27 mouse cellular contexts compared by ENCODE assay signal in genomic region chr3:96155501-96155900, GRCm38 (mm10). TPM values are rescaled to one million over a fixed set of nuclear protein-coding genes. Genes with fewer than 3 reads are reported as not detected.
DNase-seq lines count a peak whose midpoint lies in the region; ATAC-seq and TF ChIP-seq lines count a peak whose summit lies in the region.
"Had no signal": no experiment of that assay in that cellular context is flagged by ENCODE, and none has a peak within 500 bp of the region (broad histone marks: within the 10 kb centered on the region; RNA-seq: fewer than 3 reads in every experiment).

No protein-coding gene starts in this region.

- no peak overlapping the region for H3K9ac ChIP-seq in hindbrain, embryonic 14.5 days
- no peak overlapping the region for H3K9ac ChIP-seq in hindbrain, postnatal 0 days (replicated peaks; ENCODE audit: low read length)
- H3K9ac ChIP-seq in kidney, postnatal 0 days (ENCODE audit: low read depth, low read length) = no peak overlapping the region
- no peak overlapping the region for H3K9ac ChIP-seq in kidney, embryonic 16.5 days (replicated peaks; ENCODE audit: low read length)
- no peak overlapping the region for H3K9ac ChIP-seq in neural tube, embryonic 15.5 days (replicated peaks)
- H3K9ac ChIP-seq: embryonic facial prominence, embryonic 12.5 days; forebrain, embryonic 12.5 days had no signal

- H3K4me1 ChIP-seq in heart, embryonic 10.5 days = peaks cover 9% of the 10 kb centered on the region
- peaks cover 4% of the 10 kb centered on the region; the same call in 1 of the 2 replicates for H3K4me1 ChIP-seq in hindbrain, embryonic 14.5 days (replicated peaks; ENCODE audit: control insufficient read depth, insufficient read depth, low read length)
- H3K4me1 ChIP-seq in hindbrain, postnatal 0 days (ENCODE audit: insufficient read depth, low read length) = 0 out of 2 replicates have a peak, but pooled peaks cover 3% of the 10 kb centered on the region
- 0 out of 2 replicates have a peak, but pooled peaks cover 5% of the 10 kb centered on the region for H3K4me1 ChIP-seq in kidney, postnatal 0 days (replicated peaks; ENCODE audit: insufficient read depth, low read length)
- peaks cover 9% of the 10 kb centered on the region for H3K4me1 ChIP-seq in kidney, embryonic 16.5 days (ENCODE audit: insufficient read depth, low read length)
- peaks cover 18% of the 10 kb centered on the region for H3K4me1 ChIP-seq in olfactory bulb, adult 2 months (ENCODE audit: control insufficient read depth, insufficient read depth, low read length)
- H3K4me1 ChIP-seq in neural tube, embryonic 15.5 days = peaks cover 5% of the 10 kb centered on the region

- DNase-seq in heart, adult 11 months = peak; percentile 91
- DNase-seq in heart, embryonic 10.5 days (ENCODE audit: low spot score) = no peak
- no peak for DNase-seq in hindbrain, embryonic 14.5 days (ENCODE audit: low spot score)
- DNase-seq in hindbrain, postnatal 0 days (ENCODE audit: low spot score) = no peak
- DNase-seq in kidney, postnatal 0 days (ENCODE audit: low spot score) = no peak
- DNase-seq: adrenal gland, adult 8-10 months; adrenal gland, postnatal 14 days; adrenal gland, postnatal 36 days; B cell, adult 2 months; cerebellum, adult 11-12 months; cerebellum, adult 2 months; cerebellum, adult 9-10 months; cerebellum, postnatal 10 days; cerebellum, postnatal 25 days had no signal

- H3K36me3 ChIP-seq in heart, embryonic 10.5 days = peaks cover 56% of the 10 kb centered on the region
- H3K36me3 ChIP-seq in hindbrain, embryonic 14.5 days (replicated peaks; ENCODE audit: control insufficient read depth, insufficient read depth) = peaks cover 52% of the 10 kb centered on the region
- peaks cover 48% of the 10 kb centered on the region for H3K36me3 ChIP-seq in hindbrain, postnatal 0 days (ENCODE audit: insufficient read depth, low read length)
- peaks cover 41% of the 10 kb centered on the region for H3K36me3 ChIP-seq in kidney, postnatal 0 days (ENCODE audit: insufficient read depth, low read length)
- peaks cover 43% of the 10 kb centered on the region for H3K36me3 ChIP-seq in kidney, embryonic 16.5 days (ENCODE audit: insufficient read depth, low read length)
- H3K36me3 ChIP-seq in neural tube, embryonic 15.5 days = peaks cover 51% of the 10 kb centered on the region

- no peak overlapping the region for H3K27ac ChIP-seq in heart, embryonic 10.5 days
- no peak overlapping the region for H3K27ac ChIP-seq in hindbrain, embryonic 14.5 days
- H3K27ac ChIP-seq in hindbrain, postnatal 0 days = no peak overlapping the region
- H3K27ac ChIP-seq in kidney, postnatal 0 days = no peak overlapping the region
- H3K27ac ChIP-seq in kidney, embryonic 16.5 days (ENCODE audit: low read length) = no peak overlapping the region
- no peak overlapping the region for H3K27ac ChIP-seq in olfactory bulb, adult 2 months (ENCODE audit: insufficient read depth, low read depth, low read length)
- H3K27ac ChIP-seq in neural tube, embryonic 15.5 days (replicated peaks) = no peak overlapping the region
- H3K27ac ChIP-seq: embryonic facial prominence, embryonic 10.5 days; embryonic facial prominence, embryonic 12.5 days; forebrain, embryonic 10.5 days; forebrain, embryonic 12.5 days had no signal

- H3K4me2 ChIP-seq in hindbrain, embryonic 14.5 days (replicated peaks) = no peak overlapping the region
- H3K4me2 ChIP-seq in hindbrain, postnatal 0 days (ENCODE audit: low read depth, low read length) = no peak overlapping the region
- H3K4me2 ChIP-seq in kidney, postnatal 0 days (ENCODE audit: low read length) = no peak overlapping the region
- no peak overlapping the region for H3K4me2 ChIP-seq in kidney, embryonic 16.5 days (replicated peaks; ENCODE audit: low read depth, low read length)
- H3K4me2 ChIP-seq in neural tube, embryonic 15.5 days = no peak overlapping the region
- H3K4me2 ChIP-seq: embryonic facial prominence, embryonic 12.5 days; forebrain, embryonic 12.5 days had no signal

- WGBS in heart, embryonic 10.5 days = 81% methylated on average over 8 of the region's 8 CpGs
- WGBS in hindbrain, embryonic 14.5 days = 80% methylated on average over 8 of the region's 8 CpGs
- WGBS in hindbrain, postnatal 0 days = 81% methylated on average over 8 of the region's 8 CpGs
- WGBS in kidney, postnatal 0 days = 77% methylated on average over 8 of the region's 8 CpGs
- WGBS in kidney, embryonic 16.5 days = 80% methylated on average over 8 of the region's 8 CpGs
- WGBS in olfactory bulb, adult 2 months = 90% methylated on average over 8 of the region's 8 CpGs
- 86% methylated on average over 8 of the region's 8 CpGs for WGBS in neural tube, embryonic 15.5 days

- ATAC-seq in hindbrain, embryonic 14.5 days (ENCODE audit: low FRiP score) = peak; percentile 48; the same call in 1 of the 2 replicates
- ATAC-seq in hindbrain, postnatal 0 days = no peak
- 0 out of 2 replicates have a peak, but pooled peaks have one; percentile 23 for ATAC-seq in kidney, postnatal 0 days (replicated peaks; ENCODE audit: low FRiP score, low read depth)
- ATAC-seq in kidney, embryonic 16.5 days (ENCODE audit: low FRiP score, low TSS enrichment) = no peak
- ATAC-seq in neural tube, embryonic 15.5 days (ENCODE audit: low FRiP score) = no peak
- ATAC-seq: activated CD4-positive, CD25-positive, alpha-beta regulatory T cell, adult 4 months; CD4-positive, CD25-positive, alpha-beta regulatory T cell, adult 4 months; forebrain, embryonic 14.5 days; Patski had no signal

- no peaks in the 10 kb centered on the region for H3K27me3 ChIP-seq in heart, embryonic 10.5 days (ENCODE audit: insufficient read depth, poor library complexity, severe bottlenecking)
- no peaks in the 10 kb centered on the region for H3K27me3 ChIP-seq in hindbrain, embryonic 14.5 days (ENCODE audit: control insufficient read depth, insufficient read depth, low read length)
- no peaks in the 10 kb centered on the region for H3K27me3 ChIP-seq in hindbrain, postnatal 0 days (ENCODE audit: insufficient read depth, low read length)
- no peaks in the 10 kb centered on the region for H3K27me3 ChIP-seq in kidney, postnatal 0 days (ENCODE audit: insufficient read depth, low read length)
- no peaks in the 10 kb centered on the region for H3K27me3 ChIP-seq in kidney, embryonic 16.5 days (ENCODE audit: insufficient read depth, low read length)
- no peaks in the 10 kb centered on the region for H3K27me3 ChIP-seq in neural tube, embryonic 15.5 days (replicated peaks)
- H3K27me3 ChIP-seq: CH12.LX; embryonic facial prominence, embryonic 12.5 days; forebrain, embryonic 12.5 days; Patski had no signal

- no peaks in the 10 kb centered on the region for H3K9me3 ChIP-seq in heart, embryonic 10.5 days
- no peaks in the 10 kb centered on the region for H3K9me3 ChIP-seq in hindbrain, embryonic 14.5 days (ENCODE audit: control insufficient read depth, low read length)
- no peaks in the 10 kb centered on the region for H3K9me3 ChIP-seq in hindbrain, postnatal 0 days (ENCODE audit: low read length)
- H3K9me3 ChIP-seq in kidney, postnatal 0 days (replicated peaks; ENCODE audit: low read length) = no peaks in the 10 kb centered on the region
- no peaks in the 10 kb centered on the region for H3K9me3 ChIP-seq in kidney, embryonic 16.5 days (ENCODE audit: low read length)
- H3K9me3 ChIP-seq in neural tube, embryonic 15.5 days (replicated peaks) = no peaks in the 10 kb centered on the region
- H3K9me3 ChIP-seq: embryonic facial prominence, embryonic 10.5 days; embryonic facial prominence, embryonic 12.5 days; forebrain, embryonic 10.5 days; forebrain, embryonic 12.5 days; G1E had no signal

- H3K4me3 ChIP-seq in heart, embryonic 10.5 days = no peak overlapping the region
- H3K4me3 ChIP-seq in hindbrain, embryonic 14.5 days (replicated peaks; ENCODE audit: low read length) = no peak overlapping the region
- no peak overlapping the region for H3K4me3 ChIP-seq in hindbrain, postnatal 0 days (ENCODE audit: low read length)
- no peak overlapping the region for H3K4me3 ChIP-seq in kidney, postnatal 0 days (replicated peaks; ENCODE audit: low read depth, low read length)
- no peak overlapping the region for H3K4me3 ChIP-seq in kidney, embryonic 16.5 days (ENCODE audit: low read length)
- no peak overlapping the region for H3K4me3 ChIP-seq in olfactory bulb, adult 2 months (ENCODE audit: insufficient read depth, low read depth, low read length)
- no peak overlapping the region for H3K4me3 ChIP-seq in neural tube, embryonic 15.5 days (replicated peaks)
- H3K4me3 ChIP-seq: embryonic facial prominence, embryonic 10.5 days; embryonic facial prominence, embryonic 12.5 days; forebrain, embryonic 10.5 days; forebrain, embryonic 12.5 days had no signal

- 0 out of 2 replicates have a peak, but pooled peaks have one; percentile 15 for TF ChIP-seq POLR2A in olfactory bulb, adult 2 months (IDR thresholded peaks at IDR 0.05; ENCODE audit: insufficient read depth, low read depth, low read length)

- no peak for TF ChIP-seq CTCF in hindbrain, postnatal 0 days (IDR thresholded peaks at IDR 0.05; ENCODE audit: low read depth)
- TF ChIP-seq CTCF in kidney, postnatal 0 days (IDR thresholded peaks at IDR 0.05; ENCODE audit: low read depth) = no peak
- TF ChIP-seq CTCF in olfactory bulb, adult 2 months (IDR thresholded peaks at IDR 0.05; ENCODE audit: insufficient read depth, low read depth, low read length) = no peak

RNA-seq across cellular contexts. Expression of gene Mtmr11, which starts 6.3 kb away (rescaled TPM):
- 6.0 and 10.5 TPM in 2 replicates for polyA plus RNA-seq in heart, embryonic 10.5 days (2016; fragmentation: Nextera tagmentation; extraction: Ambion mirVana)
- polyA plus RNA-seq in hindbrain, embryonic 14.5 days (2014; fragmentation: Nextera tagmentation; extraction: Ambion mirVana) = 10.1 and 11.6 TPM in 2 replicates
- total RNA-seq in hindbrain, postnatal 0 days (2014; rRNA removed) = 11.0 and 11.7 TPM in 2 replicates
- 11.4 and 14.0 TPM in 2 replicates for polyA plus RNA-seq in hindbrain, postnatal 0 days (2015; fragmentation: Nextera tagmentation; extraction: Ambion mirVana)
- polyA plus RNA-seq in kidney, postnatal 0 days (2015; fragmentation: Nextera tagmentation; extraction: Ambion mirVana) = 27.1 and 35.0 TPM in 2 replicates
- 26.3 and 30.8 TPM in 2 replicates for polyA plus RNA-seq in kidney, embryonic 16.5 days (2015; fragmentation: Nextera tagmentation; extraction: Ambion mirVana)
- polyA plus RNA-seq in olfactory bulb, adult 2 months (2012; ENCODE audit: insufficient read depth, insufficient read length, low replicate concordance, missing spikeins) = not detected in 2 replicates
- polyA plus RNA-seq in neural tube, embryonic 15.5 days (2015; fragmentation: Nextera tagmentation; extraction: Ambion mirVana) = 12.6 and 13.3 TPM in 2 replicates
- polyA plus RNA-seq: G1E had no signal

RNA-seq across cellular contexts. Expression of gene Sf3b4, which starts 16.6 kb away (rescaled TPM):
- polyA plus RNA-seq in heart, embryonic 10.5 days (2016; fragmentation: Nextera tagmentation; extraction: Ambion mirVana) = 143 and 190 TPM in 2 replicates
- 135 and 151 TPM in 2 replicates for polyA plus RNA-seq in hindbrain, embryonic 14.5 days (2014; fragmentation: Nextera tagmentation; extraction: Ambion mirVana)
- total RNA-seq in hindbrain, postnatal 0 days (2014; rRNA removed) = 67.7 and 94.8 TPM in 2 replicates
- 134 and 144 TPM in 2 replicates for polyA plus RNA-seq in hindbrain, postnatal 0 days (2015; fragmentation: Nextera tagmentation; extraction: Ambion mirVana)
- polyA plus RNA-seq in kidney, postnatal 0 days (2015; fragmentation: Nextera tagmentation; extraction: Ambion mirVana) = 128 and 138 TPM in 2 replicates
- 186 and 199 TPM in 2 replicates for polyA plus RNA-seq in kidney, embryonic 16.5 days (2015; fragmentation: Nextera tagmentation; extraction: Ambion mirVana)
- polyA plus RNA-seq in olfactory bulb, adult 2 months (2012; ENCODE audit: insufficient read depth, insufficient read length, low replicate concordance, missing spikeins) = not detected in 2 replicates
- 127 and 150 TPM in 2 replicates for polyA plus RNA-seq in neural tube, embryonic 15.5 days (2015; fragmentation: Nextera tagmentation; extraction: Ambion mirVana)

RNA-seq across cellular contexts. Expression of gene Sv2a, which starts 25.4 kb away (rescaled TPM):
- 17.8 and 22.6 TPM in 2 replicates for polyA plus RNA-seq in heart, embryonic 10.5 days (2016; fragmentation: Nextera tagmentation; extraction: Ambion mirVana)
- 95.7 and 111 TPM in 2 replicates for polyA plus RNA-seq in hindbrain, embryonic 14.5 days (2014; fragmentation: Nextera tagmentation; extraction: Ambion mirVana)
- total RNA-seq in hindbrain, postnatal 0 days (2014; rRNA removed) = 133 and 136 TPM in 2 replicates
- polyA plus RNA-seq in hindbrain, postnatal 0 days (2015; fragmentation: Nextera tagmentation; extraction: Ambion mirVana) = 138 and 151 TPM in 2 replicates
- polyA plus RNA-seq in kidney, postnatal 0 days (2015; fragmentation: Nextera tagmentation; extraction: Ambion mirVana) = 9.4 and 12.2 TPM in 2 replicates
- 5.1 TPM in 2 replicates for polyA plus RNA-seq in kidney, embryonic 16.5 days (2015; fragmentation: Nextera tagmentation; extraction: Ambion mirVana)
- 106 TPM in 1 of 2 replicates, not detected in the other for polyA plus RNA-seq in olfactory bulb, adult 2 months (2012; ENCODE audit: insufficient read depth, insufficient read length, low replicate concordance, missing spikeins)
- polyA plus RNA-seq in neural tube, embryonic 15.5 days (2015; fragmentation: Nextera tagmentation; extraction: Ambion mirVana) = 110 and 136 TPM in 2 replicates

RNA-seq across cellular contexts. Expression of gene Otud7b, which starts 51.2 kb away (rescaled TPM):
- 15.2 and 16.1 TPM in 2 replicates for polyA plus RNA-seq in heart, embryonic 10.5 days (2016; fragmentation: Nextera tagmentation; extraction: Ambion mirVana)
- polyA plus RNA-seq in hindbrain, embryonic 14.5 days (2014; fragmentation: Nextera tagmentation; extraction: Ambion mirVana) = 7.1 and 7.9 TPM in 2 replicates
- 10.1 and 23.6 TPM in 2 replicates for total RNA-seq in hindbrain, postnatal 0 days (2014; rRNA removed)
- 9.0 and 11.7 TPM in 2 replicates for polyA plus RNA-seq in hindbrain, postnatal 0 days (2015; fragmentation: Nextera tagmentation; extraction: Ambion mirVana)
- polyA plus RNA-seq in kidney, postnatal 0 days (2015; fragmentation: Nextera tagmentation; extraction: Ambion mirVana) = 20.7 and 21.8 TPM in 2 replicates
- polyA plus RNA-seq in kidney, embryonic 16.5 days (2015; fragmentation: Nextera tagmentation; extraction: Ambion mirVana) = 14.9 and 18.1 TPM in 2 replicates
- polyA plus RNA-seq in olfactory bulb, adult 2 months (2012; ENCODE audit: insufficient read depth, insufficient read length, low replicate concordance, missing spikeins) = not detected in 2 replicates
- polyA plus RNA-seq in neural tube, embryonic 15.5 days (2015; fragmentation: Nextera tagmentation; extraction: Ambion mirVana) = 10.5 TPM in 2 replicates

Comparison
In these comparisons a context has a peak if more than half of its experiments do, and no peak if none do; other contexts are left out.
1. ATAC-seq: peak in hindbrain, embryonic 14.5 days (single experiment) and kidney, postnatal 0 days (single experiment); none in hindbrain, postnatal 0 days (single experiment), kidney, embryonic 16.5 days (single experiment) and neural tube, embryonic 15.5 days (single experiment).